Mouse (Mus musculus): Measurements from ENCODE around the gene Notch2.

- TF ChIP-seq POLR2A (IDR thresholded peaks at IDR 0.05; ENCODE audit: control insufficient read depth, low read depth, low read length) (no peak), CTCF (IDR thresholded peaks at IDR 0.05; ENCODE audit: control insufficient read depth, insufficient read depth, insufficient replicate concordance, low read depth, low read length) (no peak)
Measured at GRCm38 (mm10) chr3:97987153-97987552, 26.2 kb upstream of the Notch2 start.

Measured in testis, adult 2 months (tissue).